Mouse (Mus musculus): ENCODE measurements around the gene Sf3b3. TPM values are rescaled to one million over a fixed set of nuclear protein-coding genes. Genes with fewer than 3 reads are reported as not detected.

Sf3b3 gene
- polyA plus RNA-seq, 1 experiment from 2014 or later: 187 TPM

- no peaks in the 10 kb centered on the region for H3K9me3 ChIP-seq
- no peak overlapping the region for H3K4me2 ChIP-seq (replicated peaks)
- H3K4me3 ChIP-seq: no peak overlapping the region
- no peaks in the 10 kb centered on the region for H3K4me1 ChIP-seq
- H3K9ac ChIP-seq (replicated peaks): no peak overlapping the region
- H3K27ac ChIP-seq (replicated peaks): no peak overlapping the region
- 97% methylated on average over 7 of the region's 7 CpGs for WGBS
- peaks cover 93% of the 10 kb centered on the region for H3K36me3 ChIP-seq
- H3K27me3 ChIP-seq: no peaks in the 10 kb centered on the region
- ATAC-seq (ENCODE audit: low FRiP score, low read depth): no peak
Measured at GRCm38 (mm10) chr8:110812349-110813080, 34.1 kb downstream of the Sf3b3 start.

- Histone ChIP-seq H3K4me2 (replicated peaks) (no peak overlapping the region), H3K27ac (replicated peaks) (no peak overlapping the region), H3K9ac (replicated peaks) (no peak overlapping the region), H3K36me3 (peaks cover 86% of the 10 kb centered on the region), H3K9me3 (no peaks in the 10 kb centered on the region), H3K4me3 (no peak overlapping the region), H3K4me1 (no peaks in the 10 kb centered on the region), H3K27me3 (no peaks in the 10 kb centered on the region)
- no peak for ATAC-seq (ENCODE audit: low FRiP score, low read depth)
- 93% methylated on average over 7 of the region's 7 CpGs for WGBS
Measured at GRCm38 (mm10) chr8:110811793-110812192, 34.8 kb downstream of the Sf3b3 start.

- H3K4me1 ChIP-seq: no peaks in the 10 kb centered on the region
- no peak for ATAC-seq (ENCODE audit: low FRiP score, low read depth)
- 97% methylated on average over 3 of the region's 3 CpGs for WGBS
- H3K36me3 ChIP-seq: peaks cover 79% of the 10 kb centered on the region
- H3K4me2 ChIP-seq (replicated peaks): no peak overlapping the region
- H3K27me3 ChIP-seq: no peaks in the 10 kb centered on the region
- no peak overlapping the region for H3K27ac ChIP-seq (replicated peaks)
- no peak overlapping the region for H3K9ac ChIP-seq (replicated peaks)
- no peaks in the 10 kb centered on the region for H3K9me3 ChIP-seq
- H3K4me3 ChIP-seq: no peak overlapping the region
Measured at GRCm38 (mm10) chr8:110811116-110811515, 35.5 kb downstream of the Sf3b3 start.

GRCm38 (mm10) chr8:110810481-110811065 is 36.0 kb downstream of the Sf3b3 start:
- Histone ChIP-seq H3K4me3 (no peak overlapping the region), H3K36me3 (peaks cover 74% of the 10 kb centered on the region), H3K9me3 (no peaks in the 10 kb centered on the region), H3K4me1 (no peaks in the 10 kb centered on the region), H3K27me3 (no peaks in the 10 kb centered on the region), H3K9ac (replicated peaks) (no peak overlapping the region), H3K27ac (replicated peaks) (no peak overlapping the region), H3K4me2 (replicated peaks) (no peak overlapping the region)
- WGBS: 91% methylated on average over 7 of the region's 7 CpGs
- ATAC-seq (ENCODE audit: low FRiP score, low read depth): no peak

GRCm38 (mm10) chr8:110809831-110810230 is 36.8 kb downstream of the Sf3b3 start:
- WGBS: 58% methylated on average over 2 of the region's 2 CpGs
- ATAC-seq (ENCODE audit: low FRiP score, low read depth): no peak
- Histone ChIP-seq H3K4me1 (no peaks in the 10 kb centered on the region), H3K4me2 (replicated peaks) (no peak overlapping the region), H3K9me3 (no peaks in the 10 kb centered on the region), H3K9ac (replicated peaks) (no peak overlapping the region), H3K4me3 (no peak overlapping the region), H3K27ac (replicated peaks) (no peak overlapping the region), H3K36me3 (peaks cover 67% of the 10 kb centered on the region), H3K27me3 (no peaks in the 10 kb centered on the region)

GRCm38 (mm10) chr8:110808495-110809472 is 37.8 kb downstream of the Sf3b3 start:
- Histone ChIP-seq H3K9me3 (no peaks in the 10 kb centered on the region), H3K27me3 (no peaks in the 10 kb centered on the region), H3K4me3 (no peak overlapping the region), H3K9ac (replicated peaks) (no peak overlapping the region), H3K27ac (replicated peaks) (no peak overlapping the region), H3K4me2 (replicated peaks) (no peak overlapping the region), H3K36me3 (peaks cover 56% of the 10 kb centered on the region), H3K4me1 (no peaks in the 10 kb centered on the region)
- 64% methylated on average over 13 of the region's 13 CpGs for WGBS
- no peak for ATAC-seq (ENCODE audit: low FRiP score, low read depth)

- Histone ChIP-seq H3K27ac (replicated peaks) (no peak overlapping the region), H3K9me3 (no peaks in the 10 kb centered on the region), H3K4me1 (no peaks in the 10 kb centered on the region), H3K4me2 (replicated peaks) (no peak overlapping the region), H3K4me3 (no peak overlapping the region), H3K36me3 (peaks cover 30% of the 10 kb centered on the region), H3K9ac (replicated peaks) (no peak overlapping the region), H3K27me3 (no peaks in the 10 kb centered on the region)
- no peak for ATAC-seq (ENCODE audit: low FRiP score, low read depth)
- 89% methylated on average over 1 of the region's 1 CpGs for WGBS
Measured at GRCm38 (mm10) chr8:110806146-110806545, 40.4 kb downstream of the Sf3b3 start.

GRCm38 (mm10) chr8:110805669-110806068 is 40.9 kb downstream of the Sf3b3 start, which contains the start of gene Il34:
Il34 (minus strand) TSS chr8:110805924.
- WGBS: 42% methylated on average over 12 of the region's 12 CpGs
- peaks cover 25% of the 10 kb centered on the region for H3K36me3 ChIP-seq
- H3K4me2 ChIP-seq (replicated peaks): no peak within 1 kb of the TSS
- H3K9me3 ChIP-seq: no peaks in the 10 kb centered on the region
- ATAC-seq (ENCODE audit: low FRiP score, low read depth): no peak
- no peaks in the 10 kb centered on the region for H3K27me3 ChIP-seq
- H3K4me1 ChIP-seq: no peaks in the 10 kb centered on the region
- no peak within 1 kb of the TSS for H3K27ac ChIP-seq (replicated peaks)
- H3K9ac ChIP-seq (replicated peaks): no peak within 1 kb of the TSS
- no peak within 1 kb of the TSS for H3K4me3 ChIP-seq

GRCm38 (mm10) chr8:110804825-110805514 is 41.6 kb downstream of the Sf3b3 start:
- 65% methylated on average over 3 of the region's 3 CpGs for WGBS
- H3K36me3 ChIP-seq: peaks cover 18% of the 10 kb centered on the region
- ATAC-seq (ENCODE audit: low FRiP score, low read depth): no peak
- H3K9ac ChIP-seq (replicated peaks): no peak overlapping the region
- no peak overlapping the region for H3K27ac ChIP-seq (replicated peaks)
- no peaks in the 10 kb centered on the region for H3K9me3 ChIP-seq
- H3K4me3 ChIP-seq: no peak overlapping the region
- no peak overlapping the region for H3K4me2 ChIP-seq (replicated peaks)
- H3K27me3 ChIP-seq: no peaks in the 10 kb centered on the region
- H3K4me1 ChIP-seq: no peaks in the 10 kb centered on the region

GRCm38 (mm10) chr8:110803856-110804255 is 42.7 kb downstream of the Sf3b3 start:
- no peak overlapping the region for H3K27ac ChIP-seq (replicated peaks)
- H3K4me2 ChIP-seq (replicated peaks): no peak overlapping the region
- H3K4me1 ChIP-seq: no peaks in the 10 kb centered on the region
- whole genome bisulfite sequencing: 92% methylated on average over 9 of the region's 9 CpGs
- no peaks in the 10 kb centered on the region for H3K27me3 ChIP-seq
- no peak for ATAC-seq (ENCODE audit: low FRiP score, low read depth)
- peaks cover 7% of the 10 kb centered on the region for H3K36me3 ChIP-seq
- H3K4me3 ChIP-seq: no peak overlapping the region
- no peak overlapping the region for H3K9ac ChIP-seq (replicated peaks)
- H3K9me3 ChIP-seq: no peaks in the 10 kb centered on the region

GRCm38 (mm10) chr8:110802988-110803387 is 43.6 kb downstream of the Sf3b3 start:
- no peaks in the 10 kb centered on the region for H3K9me3 ChIP-seq
- H3K9ac ChIP-seq (replicated peaks): no peak overlapping the region
- H3K27me3 ChIP-seq: no peaks in the 10 kb centered on the region
- no peak overlapping the region for H3K27ac ChIP-seq (replicated peaks)
- H3K4me2 ChIP-seq (replicated peaks): no peak overlapping the region
- H3K4me1 ChIP-seq: no peaks in the 10 kb centered on the region
- H3K4me3 ChIP-seq: no peak overlapping the region
- H3K36me3 ChIP-seq: no peaks in the 10 kb centered on the region
- 74% methylated on average over 5 of the region's 5 CpGs for WGBS
- no peak for ATAC-seq (ENCODE audit: low FRiP score, low read depth)

Data from midbrain, embryonic 12.5 days (tissue).